Mouse (Mus musculus): Measurements from ENCODE around the gene Tmem131l. TPM values are rescaled to one million over a fixed set of nuclear protein-coding genes. Genes with fewer than 3 reads are reported as not detected.
"Not testable (repeated sequence)": the region's sequence is repeated elsewhere in the genome, so short reads cannot be mapped to it uniquely, and the experiment has no call there.

Gene Tmem131l
- polyA plus RNA-seq, 1 experiment from 2014 or later, result 84.2 TPM

- DNase-seq (ENCODE audit: low spot score); H3K4me2 ChIP-seq (ENCODE audit: low read depth, low read length); ATAC-seq (replicated peaks; ENCODE audit: insufficient number of reproducible peaks, low FRiP score, low TSS enrichment, low read depth); H3K27ac ChIP-seq (replicated peaks; ENCODE audit: low read depth, low read length); H3K9me3 ChIP-seq (replicated peaks; ENCODE audit: control insufficient read depth, low read length); H3K27me3 ChIP-seq (ENCODE audit: control insufficient read depth, insufficient read depth, low read length); H3K9ac ChIP-seq (replicated peaks; ENCODE audit: low read length); H3K4me3 ChIP-seq (ENCODE audit: low read depth, low read length); H3K36me3 ChIP-seq (replicated peaks; ENCODE audit: control insufficient read depth, insufficient read depth, low read depth, low read length); H3K4me1 ChIP-seq (ENCODE audit: control insufficient read depth, insufficient read depth, low read length): not testable (repeated sequence)
- WGBS, result 86% methylated on average over 2 of the region's 2 CpGs
These were observed 167.1 kb downstream of the Tmem131l start for GRCm38 (mm10) chr3:83872853-83873252.

GRCm38 (mm10) chr3:83871962-83872361 is 168.0 kb downstream of the Tmem131l start:
- not testable (repeated sequence) for H3K4me2 ChIP-seq (ENCODE audit: low read depth, low read length); H3K9ac ChIP-seq (replicated peaks; ENCODE audit: low read length); ATAC-seq (replicated peaks; ENCODE audit: insufficient number of reproducible peaks, low FRiP score, low TSS enrichment, low read depth); H3K9me3 ChIP-seq (replicated peaks; ENCODE audit: control insufficient read depth, low read length); H3K27ac ChIP-seq (replicated peaks; ENCODE audit: low read depth, low read length); H3K36me3 ChIP-seq (replicated peaks; ENCODE audit: control insufficient read depth, insufficient read depth, low read depth, low read length); H3K4me3 ChIP-seq (ENCODE audit: low read depth, low read length); H3K27me3 ChIP-seq (ENCODE audit: control insufficient read depth, insufficient read depth, low read length); DNase-seq (ENCODE audit: low spot score); H3K4me1 ChIP-seq (ENCODE audit: control insufficient read depth, insufficient read depth, low read length)
- WGBS, result 95% methylated on average over 4 of the region's 4 CpGs

DNA sequence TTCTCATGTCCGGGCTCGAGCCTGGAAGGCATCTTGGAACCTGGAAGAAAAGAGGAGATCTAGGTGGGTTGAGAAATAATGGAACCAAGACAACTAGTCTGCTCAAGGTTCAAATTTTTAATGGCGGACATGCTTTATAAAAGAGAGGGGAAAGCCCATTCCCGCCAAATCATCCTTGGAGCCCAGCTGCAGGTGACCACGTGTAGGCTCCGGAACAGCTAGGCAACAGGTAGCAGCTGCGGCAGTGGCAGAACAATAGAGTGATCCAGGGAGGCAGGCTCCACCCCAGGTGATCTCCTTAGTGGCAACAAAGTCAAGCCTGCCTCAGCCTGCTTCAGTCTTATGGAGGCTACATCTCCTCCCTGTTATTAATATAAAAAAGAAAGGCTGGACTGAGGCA is 168.4 kb downstream of the Tmem131l start:
- H3K4me3 ChIP-seq (ENCODE audit: low read depth, low read length); H3K4me1 ChIP-seq (ENCODE audit: control insufficient read depth, insufficient read depth, low read length): not testable (repeated sequence)
- WGBS, result 91% methylated on average over 7 of the region's 7 CpGs

GRCm38 (mm10) chr3:83869776-83870175 is 170.2 kb downstream of the Tmem131l start:
- Histone ChIP-seq H3K36me3 (replicated peaks; ENCODE audit: control insufficient read depth, insufficient read depth, low read depth, low read length) (no peaks in the 10 kb centered on the region), H3K27me3 (ENCODE audit: control insufficient read depth, insufficient read depth, low read length) (no peaks in the 10 kb centered on the region), H3K27ac (replicated peaks; ENCODE audit: low read depth, low read length) (no peak overlapping the region), H3K4me3 (ENCODE audit: low read depth, low read length) (no peak overlapping the region), H3K4me1 (ENCODE audit: control insufficient read depth, insufficient read depth, low read length) (no peaks in the 10 kb centered on the region), H3K9ac (replicated peaks; ENCODE audit: low read length) (no peak overlapping the region), H3K4me2 (ENCODE audit: low read depth, low read length) (no peak overlapping the region), H3K9me3 (replicated peaks; ENCODE audit: control insufficient read depth, low read length) (no peaks in the 10 kb centered on the region)
- 92% methylated on average over 2 of the region's 2 CpGs for WGBS
- ATAC-seq (replicated peaks; ENCODE audit: insufficient number of reproducible peaks, low FRiP score, low TSS enrichment, low read depth) (no peak), DNase-seq (ENCODE audit: low spot score) (no peak)

More for the DNA sequence above, 168.4 kb downstream of the Tmem131l start:
- DNase-seq (ENCODE audit: low spot score); ATAC-seq (replicated peaks; ENCODE audit: insufficient number of reproducible peaks, low FRiP score, low TSS enrichment, low read depth); H3K27ac ChIP-seq (replicated peaks; ENCODE audit: low read depth, low read length); H3K27me3 ChIP-seq (ENCODE audit: control insufficient read depth, insufficient read depth, low read length); H3K4me2 ChIP-seq (ENCODE audit: low read depth, low read length); H3K9ac ChIP-seq (replicated peaks; ENCODE audit: low read length); H3K9me3 ChIP-seq (replicated peaks; ENCODE audit: control insufficient read depth, low read length); H3K36me3 ChIP-seq (replicated peaks; ENCODE audit: control insufficient read depth, insufficient read depth, low read depth, low read length): not testable (repeated sequence)

- H3K36me3 ChIP-seq (replicated peaks; ENCODE audit: control insufficient read depth, insufficient read depth, low read depth, low read length); H3K4me1 ChIP-seq (ENCODE audit: control insufficient read depth, insufficient read depth, low read length); H3K27me3 ChIP-seq (ENCODE audit: control insufficient read depth, insufficient read depth, low read length); H3K4me2 ChIP-seq (ENCODE audit: low read depth, low read length); DNase-seq (ENCODE audit: low spot score); ATAC-seq (replicated peaks; ENCODE audit: insufficient number of reproducible peaks, low FRiP score, low TSS enrichment, low read depth); H3K9ac ChIP-seq (replicated peaks; ENCODE audit: low read length); H3K27ac ChIP-seq (replicated peaks; ENCODE audit: low read depth, low read length); H3K4me3 ChIP-seq (ENCODE audit: low read depth, low read length); H3K9me3 ChIP-seq (replicated peaks; ENCODE audit: control insufficient read depth, low read length): not testable (repeated sequence)
These were observed 172.9 kb downstream of the Tmem131l start for GRCm38 (mm10) chr3:83867026-83867425.

DNA sequence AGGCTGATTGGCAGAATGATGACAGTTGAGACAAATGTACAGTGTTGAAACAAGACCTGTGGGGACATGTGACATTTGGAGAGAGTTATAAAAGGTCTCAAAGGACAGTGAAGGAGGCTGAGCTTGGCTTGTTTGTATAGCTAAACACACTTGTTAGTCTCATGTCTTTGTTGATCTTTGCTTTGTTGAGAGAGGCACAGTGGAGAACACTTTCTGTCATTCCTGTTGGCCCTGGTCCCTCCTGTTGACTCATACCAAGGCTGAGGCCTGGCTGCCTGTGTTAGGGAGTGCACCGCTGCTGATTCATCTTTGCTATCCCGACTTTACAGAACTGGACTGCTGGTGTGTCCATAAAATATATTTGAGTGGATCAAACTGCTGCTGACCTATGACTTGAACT is 174.8 kb downstream of the Tmem131l start:
- ATAC-seq (replicated peaks; ENCODE audit: insufficient number of reproducible peaks, low FRiP score, low TSS enrichment, low read depth), result no peak
- Histone ChIP-seq H3K9ac (replicated peaks; ENCODE audit: low read length) (no peak overlapping the region), H3K27ac (replicated peaks; ENCODE audit: low read depth, low read length) (no peak overlapping the region), H3K9me3 (replicated peaks; ENCODE audit: control insufficient read depth, low read length) (no peaks in the 10 kb centered on the region), H3K36me3 (replicated peaks; ENCODE audit: control insufficient read depth, insufficient read depth, low read depth, low read length) (no peaks in the 10 kb centered on the region), H3K4me1 (ENCODE audit: control insufficient read depth, insufficient read depth, low read length) (no peaks in the 10 kb centered on the region), H3K27me3 (ENCODE audit: control insufficient read depth, insufficient read depth, low read length) (no peaks in the 10 kb centered on the region), H3K4me2 (ENCODE audit: low read depth, low read length) (no peak overlapping the region), H3K4me3 (ENCODE audit: low read depth, low read length) (no peak overlapping the region)
- WGBS, result 94% methylated on average over 2 of the region's 2 CpGs
- DNase-seq (ENCODE audit: low spot score), result no peak

GRCm38 (mm10) chr3:83864064-83864548 is 175.9 kb downstream of the Tmem131l start:
- DNase-seq (ENCODE audit: low spot score), result no peak
- H3K36me3 ChIP-seq (replicated peaks; ENCODE audit: control insufficient read depth, insufficient read depth, low read depth, low read length), result no peaks in the 10 kb centered on the region
- H3K9me3 ChIP-seq (replicated peaks; ENCODE audit: control insufficient read depth, low read length), result no peaks in the 10 kb centered on the region
- H3K4me3 ChIP-seq (ENCODE audit: low read depth, low read length), result no peak overlapping the region
- no peaks in the 10 kb centered on the region for H3K4me1 ChIP-seq (ENCODE audit: control insufficient read depth, insufficient read depth, low read length)
- H3K27me3 ChIP-seq (ENCODE audit: control insufficient read depth, insufficient read depth, low read length), result no peaks in the 10 kb centered on the region
- WGBS, result 77% methylated on average over 9 of the region's 9 CpGs
- no peak overlapping the region for H3K4me2 ChIP-seq (ENCODE audit: low read depth, low read length)
- H3K27ac ChIP-seq (replicated peaks; ENCODE audit: low read depth, low read length), result no peak overlapping the region
- no peak for ATAC-seq (replicated peaks; ENCODE audit: insufficient number of reproducible peaks, low FRiP score, low TSS enrichment, low read depth)
- H3K9ac ChIP-seq (replicated peaks; ENCODE audit: low read length), result no peak overlapping the region

GRCm38 (mm10) chr3:83862956-83863355 is 177.0 kb downstream of the Tmem131l start:
- WGBS, result 42% methylated on average over 1 of the region's 1 CpGs
- Histone ChIP-seq H3K4me2 (ENCODE audit: low read depth, low read length) (no peak overlapping the region), H3K27ac (replicated peaks; ENCODE audit: low read depth, low read length) (no peak overlapping the region), H3K4me1 (ENCODE audit: control insufficient read depth, insufficient read depth, low read length) (no peaks in the 10 kb centered on the region), H3K27me3 (ENCODE audit: control insufficient read depth, insufficient read depth, low read length) (no peaks in the 10 kb centered on the region), H3K9ac (replicated peaks; ENCODE audit: low read length) (no peak overlapping the region), H3K36me3 (replicated peaks; ENCODE audit: control insufficient read depth, insufficient read depth, low read depth, low read length) (no peaks in the 10 kb centered on the region), H3K4me3 (ENCODE audit: low read depth, low read length) (no peak overlapping the region), H3K9me3 (replicated peaks; ENCODE audit: control insufficient read depth, low read length) (no peaks in the 10 kb centered on the region)
- ATAC-seq (replicated peaks; ENCODE audit: insufficient number of reproducible peaks, low FRiP score, low TSS enrichment, low read depth), result no peak
- no peak for DNase-seq (ENCODE audit: low spot score)
